Mouse (Mus musculus) midbrain, postnatal 0 days (tissue): ENCODE data around the gene Tmem190. TPM values are rescaled to one million over a fixed set of nuclear protein-coding genes. Genes with fewer than 3 reads are reported as not detected.
A peak's percentile ranks its signal among the peaks of the same experiment; 100 is the strongest.

Experiments used
- ATAC-seq: fragments of 200-750 bp; cut with Nextera tagmentation; 2 replicates; pipeline ENCODE4 v1.8.0; 2017; ENCODE audit warnings: moderate number of reproducible peaks, mild to moderate bottlenecking, moderate TSS enrichment, moderate library complexity; ENCODE audit not compliant: low FRiP score
- DNase-seq: peaks from one replicate; pipeline ENCODE4 v3.0.0-alpha.2; 2015; ENCODE audit warnings: low spot score
- H3K27ac ChIP-seq: fragments of 300-500 bp; sonication (generic); 2 replicates; pipeline ENCODE4 v1.5.1; 2014; ENCODE audit warnings: low read depth, mild to moderate bottlenecking, low read length, mixed read lengths
- H3K27me3 ChIP-seq: fragments of 300-500 bp; sonication (generic); 2 replicates; pipeline ENCODE4 v1.6.1; 2014; ENCODE audit warnings: low read length, control low read depth, mixed read lengths; ENCODE audit not compliant: insufficient read depth
- H3K36me3 ChIP-seq: fragments of 300-500 bp; sonication (generic); 2 replicates; pipeline ENCODE4 v1.6.1; 2014; ENCODE audit warnings: low read length, control low read depth, mixed read lengths; ENCODE audit not compliant: insufficient read depth
- H3K4me1 ChIP-seq: fragments of 300-500 bp; sonication (generic); 2 replicates; pipeline ENCODE4 v1.6.1; 2014; ENCODE audit warnings: mild to moderate bottlenecking, control low read depth, antibody characterized with exemption, low read length, mixed read lengths; ENCODE audit not compliant: insufficient read depth
- H3K4me2 ChIP-seq: fragments of 300-500 bp; sonication (generic); 2 replicates; pipeline ENCODE4 v1.6.1; 2014; ENCODE audit warnings: low read depth, mild to moderate bottlenecking, low read length, mixed read lengths; ENCODE audit not compliant: poor library complexity, severe bottlenecking
- H3K4me3 ChIP-seq: fragments of 300-500 bp; sonication (generic); 2 replicates; pipeline ENCODE4 v1.5.1; 2014; ENCODE audit warnings: low read depth, mild to moderate bottlenecking, low read length, moderate library complexity
- H3K9ac ChIP-seq: fragments of 300-500 bp; sonication (generic); replicated peaks from 2 replicates; pipeline ENCODE4 v1.6.1; 2014; ENCODE audit warnings: mild to moderate bottlenecking, low read length, moderate library complexity, mixed read lengths; ENCODE audit not compliant: poor library complexity, severe bottlenecking
- H3K9me3 ChIP-seq: fragments of 300-500 bp; sonication (generic); 2 replicates; pipeline ENCODE4 v1.6.1; 2016; ENCODE audit warnings: low read length, control low read depth
- CTCF ChIP-seq: IDR thresholded peaks from 2 replicates; pipeline ENCODE4 v1.5.1; 2016; ENCODE audit warnings: antibody characterized with exemption, mild to moderate bottlenecking
- WGBS: fragments of 180-500 bp; shearing (Covaris S2); extraction: QIAGEN DNeasy Blood & Tissue Kit; methylation state at CpG from one replicate; pipeline ENCODE4 v1.1.7; 2014; 5-methylcytosine and 5-hydroxymethylcytosine counted together
- polyA plus RNA-seq: library from polyadenylated mRNA; unstranded; fragments of >200 nt; fragmentation: Nextera tagmentation; extraction: Ambion mirVana; gene quantifications from 2 replicates; pipeline ENCODE4 v1.2.1, GENCODE M21; 2015
- total RNA-seq: library from RNA; depleted of rRNA; stranded (reverse); fragments of >200 nt; gene quantifications from 2 replicates; pipeline ENCODE4 v1.2.3, GENCODE M21; 2014

The Tmem190 gene
- total and polyA plus RNA-seq, 2 experiments from 2014 or later, result 0.39 TPM; not detected in 1

DNA sequence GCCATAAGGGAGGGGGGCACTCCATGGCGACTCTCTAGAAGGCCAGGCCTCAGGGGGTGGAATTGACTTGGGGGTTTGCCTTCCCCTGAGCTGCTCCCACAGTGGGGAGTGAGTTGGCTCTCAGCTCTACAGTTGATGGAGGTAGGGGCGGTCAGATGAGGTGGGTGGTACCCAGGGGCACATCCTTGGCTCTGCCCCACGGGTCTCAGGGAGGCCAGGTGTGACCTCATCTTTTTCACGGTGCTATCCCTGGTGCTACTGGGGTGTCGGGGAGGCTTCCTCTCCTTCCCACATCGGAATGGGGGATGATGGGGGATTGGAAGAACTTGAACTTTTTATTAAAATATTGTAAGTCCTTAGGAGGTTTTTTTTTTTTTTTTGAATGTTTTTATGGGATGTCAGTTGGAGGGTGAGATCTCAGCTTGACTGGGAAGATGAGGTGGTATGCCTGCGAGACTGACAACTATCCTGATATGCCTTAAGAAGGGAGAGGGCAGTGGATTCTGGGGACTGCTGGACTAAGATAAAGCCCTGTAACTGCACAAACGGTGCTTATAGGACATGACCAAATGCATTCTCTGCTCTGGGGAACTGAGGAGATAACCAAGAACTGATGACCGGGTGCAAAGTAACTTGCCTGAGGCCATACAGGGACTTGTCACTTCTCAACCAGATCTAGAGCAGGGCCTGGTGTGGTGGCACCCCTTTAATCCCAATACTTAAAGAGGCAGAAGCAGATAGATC is 35.4 kb upstream of the Tmem190 start:
- no peak for TF ChIP-seq CTCF
- 79% methylated on average over 9 of the region's 9 CpGs for WGBS
- H3K27me3 ChIP-seq, result no peaks in the 10 kb centered on the region
- H3K36me3 ChIP-seq, result peaks cover 20% of the 10 kb centered on the region
- H3K4me2 ChIP-seq, result no peak overlapping the region
- H3K9me3 ChIP-seq, result no peaks in the 10 kb centered on the region
- DNase-seq (no peak), ATAC-seq (no peak)
- no peak overlapping the region for H3K4me3 ChIP-seq
- no peak overlapping the region for H3K9ac ChIP-seq
- no peak overlapping the region for H3K27ac ChIP-seq
- H3K4me1 ChIP-seq, result no peaks in the 10 kb centered on the region

DNA sequence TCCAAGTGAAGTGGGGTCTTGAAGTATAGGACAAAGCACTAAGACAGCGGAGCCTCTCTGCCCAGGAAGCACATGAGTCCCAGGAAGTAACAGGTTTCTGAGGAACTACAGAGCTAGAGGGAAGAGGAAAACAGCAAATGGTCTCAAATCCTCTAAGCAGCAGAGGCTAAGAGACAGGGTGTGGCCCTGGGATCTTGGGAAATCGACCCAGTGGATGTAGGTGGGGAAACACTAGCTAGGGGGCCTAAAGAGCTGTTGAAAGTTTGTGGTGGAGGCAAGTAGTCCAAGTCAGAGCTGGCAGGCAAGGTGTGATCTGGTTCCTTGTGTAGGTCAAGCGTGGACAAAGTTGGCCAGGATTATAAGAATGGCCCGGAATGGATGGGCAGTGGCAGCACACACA is 34.4 kb upstream of the Tmem190 start:
- no peak for DNase-seq
- no peak for ATAC-seq
- Histone ChIP-seq H3K27me3 (no peaks in the 10 kb centered on the region), H3K4me2 (no peak overlapping the region), H3K4me1 (no peaks in the 10 kb centered on the region), H3K27ac (no peak overlapping the region), H3K4me3 (no peak overlapping the region), H3K36me3 (peaks cover 17% of the 10 kb centered on the region), H3K9ac (no peak overlapping the region), H3K9me3 (no peaks in the 10 kb centered on the region)
- no peak for TF ChIP-seq CTCF
- 87% methylated on average over 4 of the region's 4 CpGs for WGBS

DNA sequence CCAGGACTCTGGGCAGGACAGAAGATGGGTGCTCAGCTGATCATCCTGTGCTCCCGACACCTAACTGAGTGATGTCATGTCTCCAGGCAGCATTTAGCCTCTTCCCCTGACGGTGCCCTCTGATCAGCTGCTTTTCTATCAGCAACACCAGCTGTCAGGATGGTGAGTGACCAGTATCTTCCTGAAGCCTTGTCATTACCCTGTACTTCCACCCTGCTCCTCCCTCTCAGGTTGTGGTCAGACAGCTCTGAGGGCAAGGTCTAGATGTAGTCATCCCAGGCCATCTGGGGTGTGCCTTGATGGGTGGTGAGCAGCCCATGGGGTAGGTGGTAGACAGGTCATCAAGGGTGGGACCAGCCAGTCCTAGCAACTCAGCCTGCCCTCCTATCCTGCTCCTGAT is 33.6 kb upstream of the Tmem190 start:
- DNase-seq, result no peak
- 82% methylated on average over 2 of the region's 2 CpGs for WGBS
- Histone ChIP-seq H3K36me3 (peaks cover 17% of the 10 kb centered on the region), H3K4me1 (no peaks in the 10 kb centered on the region), H3K4me2 (no peak overlapping the region), H3K27me3 (no peaks in the 10 kb centered on the region), H3K4me3 (no peak overlapping the region), H3K9me3 (no peaks in the 10 kb centered on the region), H3K27ac (no peak overlapping the region), H3K9ac (no peak overlapping the region)
- ATAC-seq, result no peak
- TF ChIP-seq CTCF, result no peak

DNA sequence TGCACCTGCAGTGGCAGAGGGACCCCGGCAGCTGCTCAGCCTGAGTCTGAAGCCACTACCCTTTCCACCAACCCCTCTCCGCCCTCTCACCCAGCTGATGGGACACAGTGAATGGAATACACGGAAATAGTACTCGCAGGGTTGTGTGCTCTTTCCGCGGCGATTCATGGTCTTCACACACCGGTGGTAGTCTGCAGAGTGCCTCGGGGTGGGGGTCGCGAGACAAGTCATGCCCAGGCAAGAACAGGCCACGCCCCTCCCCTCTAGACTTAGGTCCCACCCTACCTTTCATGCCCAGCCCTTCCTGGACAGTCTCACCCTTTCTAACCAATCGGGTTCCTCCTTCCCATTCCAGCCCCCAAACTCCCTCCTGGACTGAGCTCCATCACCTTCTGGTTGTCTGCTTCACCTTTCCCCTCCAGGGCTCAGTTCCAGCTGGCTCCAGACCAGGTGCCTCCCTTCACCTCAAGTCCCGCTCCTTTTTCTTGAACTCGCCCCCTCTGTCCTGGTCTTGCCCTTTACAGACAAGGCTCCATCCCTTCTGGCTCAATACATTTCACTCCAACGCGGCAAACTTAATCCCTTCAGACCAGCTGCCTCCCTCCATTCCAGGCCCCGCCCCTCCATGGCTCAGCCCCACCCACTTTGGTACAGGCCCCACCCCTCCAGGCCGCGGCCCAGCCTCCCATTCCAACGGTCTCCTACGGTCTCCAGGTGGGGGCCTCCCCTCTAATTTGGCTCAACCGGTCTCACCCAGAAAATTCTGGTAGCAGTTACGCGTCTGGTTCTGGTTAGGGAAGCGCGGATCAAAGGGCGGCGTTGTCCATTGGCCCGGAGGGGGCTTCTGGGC is 30.5 kb upstream of the Tmem190 start:
- H3K9ac ChIP-seq, result peak overlapping the region; percentile 59

DNA sequence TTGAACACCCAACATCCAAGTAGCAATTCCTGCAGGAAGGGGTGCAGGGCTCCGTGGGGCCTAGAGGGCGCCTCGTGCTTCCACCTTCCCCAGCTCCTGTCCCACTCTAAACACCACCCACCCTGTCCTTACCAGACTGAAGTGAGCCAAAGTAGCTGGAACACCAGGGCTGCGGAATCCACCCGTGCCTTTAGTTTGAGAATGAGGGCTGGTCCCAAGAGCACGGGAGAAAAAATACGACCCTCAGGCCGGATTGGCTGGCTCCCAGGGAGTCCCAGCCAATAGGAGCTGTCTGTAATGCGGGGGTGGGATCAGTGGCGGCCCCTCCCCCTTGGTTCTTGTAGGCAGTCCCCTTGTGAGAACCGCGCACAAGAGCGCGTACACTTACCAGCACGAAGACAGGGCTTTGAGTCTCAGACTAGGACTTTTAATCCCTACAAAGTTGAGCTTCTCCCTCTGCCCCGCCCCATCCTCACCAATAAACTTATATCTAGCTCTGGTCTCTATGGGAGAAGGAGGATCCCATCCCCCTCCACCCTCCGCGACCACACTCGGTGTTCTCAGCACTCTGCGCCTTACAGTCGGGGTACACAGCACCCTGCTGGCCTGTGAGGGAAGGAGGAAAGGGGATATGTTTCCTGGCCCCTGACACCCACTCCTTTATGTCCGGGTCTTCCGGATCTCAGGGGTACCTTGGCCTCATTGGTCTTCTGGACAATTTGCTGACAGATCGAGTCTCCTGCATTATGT is 29.7 kb upstream of the Tmem190 start, which contains the start of gene Cox6b2:
Cox6b2 (minus strand) TSS at position 274 of the 750 bp plus-strand sequence.
- no peaks in the 10 kb centered on the region for H3K36me3 ChIP-seq

More for the DNA sequence above, 30.5 kb upstream of the Tmem190 start:
- peak overlapping the region; percentile 65 for H3K4me2 ChIP-seq
- H3K36me3 ChIP-seq, result no peaks in the 10 kb centered on the region
- H3K4me3 ChIP-seq, result peak overlapping the region; percentile 43
- no peaks in the 10 kb centered on the region for H3K4me1 ChIP-seq
- H3K9me3 ChIP-seq, result no peaks in the 10 kb centered on the region
- no peaks in the 10 kb centered on the region for H3K27me3 ChIP-seq
- peak overlapping the region; percentile 43 for H3K27ac ChIP-seq
- no peak for TF ChIP-seq CTCF
- ATAC-seq, result peak; percentile 76
- WGBS, result 1% methylated on average over 30 of the region's 30 CpGs
- DNase-seq, result peak; percentile 39

More for the DNA sequence above, 29.7 kb upstream of the Tmem190 start, which contains the start of gene Cox6b2:
- ATAC-seq, result peak; percentile 89
- Histone ChIP-seq H3K4me2 (peak within 1 kb of the TSS; percentile 65), H3K27ac (peak within 1 kb of the TSS; percentile 43), H3K9ac (peak within 1 kb of the TSS; percentile 59), H3K27me3 (no peaks in the 10 kb centered on the region), H3K4me1 (no peaks in the 10 kb centered on the region), H3K9me3 (no peaks in the 10 kb centered on the region), H3K4me3 (peak within 1 kb of the TSS; percentile 43)
- peak; percentile 94 for DNase-seq
- TF ChIP-seq CTCF, result 0 out of 2 replicates have a peak, but pooled peaks have one; percentile 18
- 2% methylated on average over 24 of the region's 24 CpGs for WGBS
